Mouse (Mus musculus): ENCODE measurements around the gene Nudt9. TPM values are rescaled to one million over a fixed set of nuclear protein-coding genes. Genes with fewer than 3 reads are reported as not detected.

Nudt9 gene
- total and polyA plus RNA-seq, 3 experiments = 58.5 to 83.8 (median 65.3) TPM

GRCm38 (mm10) chr5:104072272-104072886, 26.3 kb downstream of the Nudt9 start:
- peaks cover 3% of the 10 kb centered on the region for H3K9me3 ChIP-seq (replicated peaks; ENCODE audit: low read length)
- H3K9ac ChIP-seq (ENCODE audit: insufficient read depth, low read depth) = no peak overlapping the region
- H3K4me3 ChIP-seq (replicated peaks in 1 of 3; ENCODE audit: low read depth in 2 of 3, low read length in 2 of 3, poor library complexity in 1 of 3) = no peak overlapping the region
- TF ChIP-seq MAX (IDR thresholded peaks at IDR 0.05; ENCODE audit: low read length) (no peak), POLR2AphosphoS2 (IDR thresholded peaks at IDR 0.05; ENCODE audit: low read depth, low read length) (no peak), JUND (conservative IDR thresholded peaks at IDR 0.05; ENCODE audit: low read depth, low read length) (no peak), MAFK (IDR thresholded peaks at IDR 0.05; ENCODE audit: insufficient replicate concordance, low read length) (no peak), ZMIZ1 (IDR thresholded peaks at IDR 0.05; ENCODE audit: low read depth, low read length) (no peak), BHLHE40 (IDR thresholded peaks at IDR 0.05; ENCODE audit: low read depth, low read length) (no peak), ZC3H11A (IDR thresholded peaks at IDR 0.05; ENCODE audit: low read depth, low read length) (no peak), SIN3A (IDR thresholded peaks at IDR 0.05; ENCODE audit: low read length) (no peak), USF2 (conservative IDR thresholded peaks at IDR 0.05; ENCODE audit: low read depth, low read length) (no peak), MYC (IDR thresholded peaks at IDR 0.05; ENCODE audit: low read depth, low read length) (no peak), KAT2A (IDR thresholded peaks at IDR 0.05; ENCODE audit: insufficient replicate concordance, low read length) (no peak), POLR2A (IDR thresholded peaks at IDR 0.05; ENCODE audit: low read depth, low read length) (no peak), CHD1 (IDR thresholded peaks at IDR 0.05; ENCODE audit: low read depth, low read length) (no peak), RAD21 (IDR thresholded peaks at IDR 0.05; ENCODE audit: low read depth, low read length) (no peak), EP300 (IDR thresholded peaks at IDR 0.05; ENCODE audit: low read length) (no peak)
- H3K4me2 ChIP-seq (ENCODE audit: insufficient read depth, low read depth, poor library complexity, severe bottlenecking) = no peak overlapping the region
- no peaks in the 10 kb centered on the region for H3K27me3 ChIP-seq (replicated peaks)
- H3K79me2 ChIP-seq (replicated peaks; ENCODE audit: control insufficient read depth, extremely low read depth, insufficient read depth, poor library complexity, severe bottlenecking) = no peaks in the 10 kb centered on the region
- H3K4me1 ChIP-seq (ENCODE audit: control insufficient read depth in 1 of 2, insufficient read depth in 2 of 2) = peaks cover 0 to 23% of the 10 kb centered on the region in 2 experiments; a peak in 2 of 4 replicates
- no peak overlapping the region for H3K27ac ChIP-seq (ENCODE audit: insufficient read depth, low read depth)
- dilution Hi-C loops (cut with MboI; ENCODE audit: extremely low pct_ligation_motif_present, extremely low pct_unique_long_range_greater_than_20kb, low sequenced_read_pairs) = no loop called here
- in situ Hi-C loops (cut with MboI; ENCODE audit: low pct_ligation_motif_present, low pct_unique_long_range_greater_than_20kb, low sequenced_read_pairs) = no loop called here
- H3K36me3 ChIP-seq (replicated peaks in 1 of 2; ENCODE audit: control insufficient read depth in 1 of 2, insufficient read depth in 1 of 2, low read length in 1 of 2) = no peaks in the 10 kb centered on the region
- no peak for DNase-seq (ENCODE audit: extremely low read depth)

GRCm38 (mm10) chr5:104073602-104074001, 27.5 kb downstream of the Nudt9 start:
- peaks cover 0 to 23% of the 10 kb centered on the region in 2 experiments; a peak in 2 of 4 replicates for H3K4me1 ChIP-seq (ENCODE audit: control insufficient read depth in 1 of 2, insufficient read depth in 2 of 2)
- H3K27ac ChIP-seq (ENCODE audit: insufficient read depth, low read depth) = no peak overlapping the region
- H3K79me2 ChIP-seq (replicated peaks; ENCODE audit: control insufficient read depth, extremely low read depth, insufficient read depth, poor library complexity, severe bottlenecking) = no peaks in the 10 kb centered on the region
- H3K9me3 ChIP-seq (replicated peaks; ENCODE audit: low read length) = peaks cover 3% of the 10 kb centered on the region
- dilution Hi-C loops (cut with MboI; ENCODE audit: extremely low pct_ligation_motif_present, extremely low pct_unique_long_range_greater_than_20kb, low sequenced_read_pairs) = no loop called here
- H3K36me3 ChIP-seq (replicated peaks in 1 of 2; ENCODE audit: control insufficient read depth in 1 of 2, insufficient read depth in 1 of 2, low read length in 1 of 2) = no peaks in the 10 kb centered on the region
- no peak overlapping the region for H3K4me3 ChIP-seq (replicated peaks in 1 of 3; ENCODE audit: low read depth in 2 of 3, low read length in 2 of 3, poor library complexity in 1 of 3)
- no peak overlapping the region for H3K9ac ChIP-seq (ENCODE audit: insufficient read depth, low read depth)
- in situ Hi-C loops (cut with MboI; ENCODE audit: low pct_ligation_motif_present, low pct_unique_long_range_greater_than_20kb, low sequenced_read_pairs) = no loop called here
- no peaks in the 10 kb centered on the region for H3K27me3 ChIP-seq (replicated peaks)
- no peak overlapping the region for H3K4me2 ChIP-seq (ENCODE audit: insufficient read depth, low read depth, poor library complexity, severe bottlenecking)
- TF ChIP-seq CHD1 (IDR thresholded peaks at IDR 0.05; ENCODE audit: low read depth, low read length) = no peak
- TF ChIP-seq BHLHE40 (IDR thresholded peaks at IDR 0.05; ENCODE audit: low read depth, low read length) = no peak
- no peak for TF ChIP-seq RAD21 (IDR thresholded peaks at IDR 0.05; ENCODE audit: low read depth, low read length)
- no peak for TF ChIP-seq SIN3A (IDR thresholded peaks at IDR 0.05; ENCODE audit: low read length)
- TF ChIP-seq SMC3 (IDR thresholded peaks at IDR 0.05; ENCODE audit: low read depth, low read length) = no peak
- TF ChIP-seq POLR2AphosphoS2 (IDR thresholded peaks at IDR 0.05; ENCODE audit: low read depth, low read length) = no peak
- TF ChIP-seq USF1 (IDR thresholded peaks at IDR 0.05; ENCODE audit: low read depth, low read length) = no peak
- TF ChIP-seq ZMIZ1 (IDR thresholded peaks at IDR 0.05; ENCODE audit: low read depth, low read length) = no peak
- no peak for TF ChIP-seq UBTF (IDR thresholded peaks at IDR 0.05; ENCODE audit: low read depth, low read length)
- no peak for TF ChIP-seq MYC (IDR thresholded peaks at IDR 0.05; ENCODE audit: low read depth, low read length)
- no peak for DNase-seq (ENCODE audit: extremely low read depth)
